Mouse (Mus musculus) kidney, adult 11 months (tissue): Measurements from ENCODE around the gene Notch1.

Source experiments
- DNase-seq: peaks from one replicate; pipeline ENCODE4 v3.0.0; 2022

Notch1 gene

DNA sequence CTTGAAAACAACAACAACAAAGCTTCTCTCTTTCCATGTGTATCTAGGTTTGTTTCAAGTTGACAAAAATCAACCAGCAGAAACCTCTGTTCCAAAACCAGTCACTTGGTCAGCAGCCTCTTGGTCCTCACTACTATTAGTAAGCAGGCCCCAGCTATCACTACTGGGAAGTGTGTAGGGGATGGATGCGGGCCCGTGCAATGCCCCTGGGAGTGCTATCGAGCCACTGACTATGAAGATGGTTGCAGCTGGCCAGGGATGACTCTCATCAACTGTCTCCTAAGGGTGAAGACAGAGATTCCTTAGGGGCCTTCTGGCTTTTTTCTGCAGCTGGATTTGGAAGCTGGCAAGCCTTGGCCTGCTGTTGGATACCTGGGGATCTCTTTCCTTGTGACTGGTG is 13.4 kb upstream of the Notch1 start:
- DNase-seq: no peak

DNA sequence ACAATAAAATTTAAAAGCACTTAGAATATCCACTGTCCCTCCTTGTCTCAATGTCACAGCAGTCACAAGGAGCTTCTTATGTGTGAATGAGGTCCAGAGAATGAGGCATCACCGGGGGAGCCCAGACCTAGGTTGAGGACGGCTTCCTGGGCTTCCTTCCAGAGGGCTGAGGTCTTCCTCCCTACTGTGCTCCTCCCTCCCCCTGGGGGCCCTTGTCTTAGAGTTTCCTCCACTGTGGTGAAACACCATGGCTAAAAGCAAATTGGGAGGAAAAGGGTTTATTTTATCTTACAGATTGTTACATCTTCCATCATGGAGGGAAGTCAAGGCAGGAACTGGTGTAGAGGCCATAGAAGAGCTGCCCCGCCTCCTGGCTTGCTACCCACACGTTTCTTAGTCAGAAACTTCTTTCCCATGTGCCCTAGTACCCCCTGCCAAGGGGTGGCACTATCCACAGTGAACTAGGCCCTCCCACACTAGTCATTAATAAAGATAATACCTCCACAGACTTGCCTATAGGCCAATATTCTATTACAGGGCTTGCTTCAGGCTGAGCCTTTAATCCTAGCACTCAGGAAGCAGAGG is 12.8 kb upstream of the Notch1 start:
- DNase-seq: no peak

DNA sequence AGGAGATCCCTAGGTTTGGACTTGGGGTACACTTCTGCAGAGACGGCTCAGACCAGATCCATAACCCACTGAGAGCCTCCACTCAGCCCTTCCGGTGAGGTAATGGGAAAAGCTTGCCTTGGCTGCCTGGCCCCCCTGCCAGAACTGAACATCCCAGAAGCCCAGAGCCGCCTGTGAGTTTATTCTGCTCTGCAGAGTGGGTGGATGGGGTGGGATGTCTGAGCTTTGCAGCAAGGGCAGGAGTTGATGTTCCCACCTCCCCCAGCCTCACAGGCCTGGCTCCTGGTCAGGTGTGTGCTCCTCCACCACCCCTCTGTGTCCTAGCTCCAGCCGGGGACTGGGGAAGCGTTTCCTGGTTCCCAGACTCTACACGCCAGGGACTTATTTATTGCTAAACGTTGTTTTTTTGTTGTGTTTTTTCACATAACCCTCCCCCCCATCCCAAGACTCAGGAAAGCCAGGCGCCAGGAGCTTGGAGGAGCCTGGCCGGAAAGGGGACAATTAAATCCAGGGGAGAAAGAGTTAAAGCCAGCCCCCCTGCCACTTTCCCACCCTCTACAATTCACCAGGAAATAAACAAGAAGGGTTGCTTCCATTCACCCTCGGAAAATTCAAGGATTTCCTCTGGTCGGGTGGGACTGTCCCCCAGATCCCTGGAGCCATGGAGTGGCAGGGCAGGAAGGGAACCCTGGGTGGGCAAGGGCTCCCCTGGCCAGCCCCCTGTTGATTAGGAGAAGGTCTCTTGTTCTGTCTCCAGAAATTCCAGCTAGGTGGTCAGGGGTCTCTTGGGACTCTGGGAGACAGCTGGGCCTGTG is 10.2 kb upstream of the Notch1 start:
- no peak for DNase-seq

DNA sequence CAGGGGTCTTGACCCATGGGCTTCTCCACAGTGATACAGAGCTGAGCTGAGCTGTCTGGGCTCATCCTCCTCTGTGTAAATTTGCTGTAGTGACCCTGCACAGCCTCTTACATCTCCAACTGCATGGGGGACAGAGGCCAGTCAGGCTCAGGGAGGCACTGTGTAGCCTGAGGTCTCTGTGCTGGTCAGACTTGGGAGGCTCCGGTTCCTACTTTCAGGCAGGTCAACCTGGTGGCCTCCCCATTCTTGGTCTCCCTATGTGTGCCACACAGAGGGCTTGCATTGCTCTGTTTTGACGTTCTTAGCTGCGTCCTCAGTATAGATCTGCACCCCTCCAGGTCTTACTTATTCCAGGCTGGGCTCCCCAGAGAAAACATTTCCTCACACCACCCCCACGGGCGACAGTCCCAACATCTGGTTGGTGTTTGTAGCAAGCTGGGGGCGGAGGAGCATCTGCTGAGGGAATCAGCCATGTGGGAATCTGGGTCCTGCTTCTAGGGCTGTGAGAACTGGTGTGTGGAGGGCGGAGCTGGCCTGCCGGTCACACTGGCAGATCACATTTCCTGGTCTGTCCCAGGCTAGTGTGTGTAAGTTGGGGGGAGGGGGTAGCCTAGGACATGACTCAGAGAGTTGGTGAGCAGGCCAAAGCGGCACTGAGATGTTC is 9.0 kb upstream of the Notch1 start:
- DNase-seq: peak; percentile 74

- no peak for DNase-seq
Measured at GRCm38 (mm10) chr2:26522327-26522726, 5.9 kb upstream of the Notch1 start.

DNA sequence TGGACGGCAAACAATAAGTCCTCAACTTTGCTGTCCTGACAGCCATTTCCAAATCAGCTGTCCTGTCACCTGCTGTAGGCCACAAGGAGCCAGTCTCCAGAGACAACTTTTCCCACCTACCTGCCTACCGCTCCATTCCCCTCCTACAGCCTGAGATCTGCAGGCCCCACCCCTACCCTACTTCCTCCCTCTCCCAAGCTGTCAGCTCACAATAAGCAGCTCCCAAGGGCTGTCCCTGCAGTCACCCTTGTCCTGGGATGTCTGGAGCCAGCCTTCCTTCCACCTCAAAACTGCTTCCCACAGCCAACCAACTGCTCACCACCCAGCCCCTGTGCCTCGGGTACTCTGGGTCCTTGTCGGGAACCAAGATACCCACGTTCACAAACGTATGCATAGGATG is 3.3 kb upstream of the Notch1 start:
- no peak for DNase-seq

DNA sequence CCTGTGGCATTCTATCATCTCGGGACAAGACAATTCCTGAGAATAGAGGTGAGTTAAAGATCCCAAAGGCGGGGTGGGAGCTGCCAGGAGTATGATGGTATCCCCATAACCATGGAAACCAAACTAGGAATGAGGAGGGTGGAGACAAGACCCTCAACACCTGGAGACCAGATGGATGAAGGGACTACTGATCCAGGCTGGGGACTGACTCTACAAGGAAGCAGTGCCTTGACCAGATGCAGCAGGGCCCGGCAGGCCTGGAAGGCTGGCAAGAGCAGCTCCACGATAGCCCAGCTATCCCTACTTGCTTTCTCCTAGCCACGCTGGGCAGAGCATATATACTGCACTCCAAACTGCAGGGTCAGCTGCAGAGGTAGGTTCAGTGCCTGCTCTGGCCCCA is 524 bp upstream of the Notch1 start:
- DNase-seq: no peak

DNA sequence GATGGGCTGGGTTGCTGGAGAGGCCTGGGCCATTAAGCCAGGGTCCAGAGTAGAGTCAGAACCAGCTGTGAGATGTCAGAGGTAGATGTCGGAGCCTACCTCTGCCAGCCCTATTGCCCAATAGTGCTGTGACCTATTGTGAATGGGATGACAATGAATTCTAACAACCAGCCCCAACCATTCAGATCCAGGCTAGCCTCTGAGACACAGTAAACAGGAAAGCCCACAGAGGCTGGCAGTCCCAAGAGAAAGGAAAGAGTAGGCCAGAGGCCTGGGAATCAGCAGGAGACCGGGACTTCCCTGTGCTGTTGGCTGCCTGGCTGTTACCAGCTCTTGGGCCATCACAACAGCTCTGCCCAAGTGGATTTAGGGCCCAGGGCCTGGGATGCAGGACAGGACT is 1.1 kb downstream of the Notch1 start:
- DNase-seq: no peak

- DNase-seq: no peak
Measured at GRCm38 (mm10) chr2:26513105-26513745, 3.2 kb downstream of the Notch1 start.

GRCm38 (mm10) chr2:26508661-26509060 is 7.8 kb downstream of the Notch1 start:
- no peak for DNase-seq

- DNase-seq: no peak
Measured at GRCm38 (mm10) chr2:26507961-26508391, 8.5 kb downstream of the Notch1 start.

DNA sequence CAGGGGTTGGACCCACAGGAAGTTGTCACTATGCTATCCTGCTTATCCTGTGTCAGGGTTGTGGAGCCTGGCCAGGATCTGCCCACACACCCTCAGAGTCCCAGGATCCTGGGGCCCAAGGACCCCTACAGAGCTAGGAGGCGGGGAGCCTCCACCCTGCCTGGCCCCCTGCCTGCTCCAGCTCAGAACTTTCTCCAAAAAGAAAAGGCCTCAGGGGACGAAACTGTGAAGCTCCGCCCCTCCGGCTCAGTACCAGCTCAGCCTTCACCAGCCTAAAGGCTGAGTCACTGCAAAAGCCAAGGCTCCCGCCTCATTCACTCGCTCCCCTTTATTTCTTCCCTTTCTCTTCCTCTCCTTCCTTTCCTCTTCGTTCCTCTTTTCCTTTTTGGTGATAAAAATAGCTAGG is 9.0 kb downstream of the Notch1 start:
- DNase-seq: peak; percentile 63

GRCm38 (mm10) chr2:26506746-26507280 is 9.7 kb downstream of the Notch1 start:
- DNase-seq: peak; percentile 18

DNA sequence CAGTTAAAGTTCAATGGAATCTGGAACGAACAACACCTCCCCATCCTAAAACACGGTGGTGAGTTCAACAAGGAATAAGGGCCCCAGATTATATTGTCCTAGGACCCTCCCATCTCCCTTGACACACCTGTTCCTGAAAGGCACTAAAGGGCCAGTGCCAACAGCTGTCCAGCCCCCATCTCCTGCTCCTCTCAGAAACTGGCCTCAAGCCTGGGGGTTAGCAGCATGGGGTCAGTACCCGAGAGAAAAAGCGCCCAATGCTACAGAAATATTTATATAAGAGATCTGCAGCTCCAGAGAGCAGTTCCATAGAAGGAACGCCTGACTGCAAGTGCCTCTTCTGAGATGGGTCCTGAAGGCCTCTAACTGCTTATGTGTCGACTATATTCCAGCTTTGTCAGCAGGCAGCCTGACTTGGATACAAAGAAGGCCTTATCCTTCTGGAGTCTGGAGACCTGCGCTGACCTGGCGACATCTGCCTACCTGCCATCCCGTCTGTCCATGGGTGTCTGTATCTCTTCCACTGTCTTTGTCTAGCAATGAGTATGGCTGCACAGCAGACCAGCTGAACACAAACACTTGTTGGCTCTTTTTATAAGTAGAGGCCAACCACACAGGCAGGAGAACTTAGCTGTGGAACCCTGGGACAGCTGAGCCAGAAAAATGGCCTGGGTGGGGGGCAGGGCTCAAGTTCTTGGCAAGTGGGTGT is 11.5 kb downstream of the Notch1 start:
- DNase-seq: peak; percentile 13

DNA sequence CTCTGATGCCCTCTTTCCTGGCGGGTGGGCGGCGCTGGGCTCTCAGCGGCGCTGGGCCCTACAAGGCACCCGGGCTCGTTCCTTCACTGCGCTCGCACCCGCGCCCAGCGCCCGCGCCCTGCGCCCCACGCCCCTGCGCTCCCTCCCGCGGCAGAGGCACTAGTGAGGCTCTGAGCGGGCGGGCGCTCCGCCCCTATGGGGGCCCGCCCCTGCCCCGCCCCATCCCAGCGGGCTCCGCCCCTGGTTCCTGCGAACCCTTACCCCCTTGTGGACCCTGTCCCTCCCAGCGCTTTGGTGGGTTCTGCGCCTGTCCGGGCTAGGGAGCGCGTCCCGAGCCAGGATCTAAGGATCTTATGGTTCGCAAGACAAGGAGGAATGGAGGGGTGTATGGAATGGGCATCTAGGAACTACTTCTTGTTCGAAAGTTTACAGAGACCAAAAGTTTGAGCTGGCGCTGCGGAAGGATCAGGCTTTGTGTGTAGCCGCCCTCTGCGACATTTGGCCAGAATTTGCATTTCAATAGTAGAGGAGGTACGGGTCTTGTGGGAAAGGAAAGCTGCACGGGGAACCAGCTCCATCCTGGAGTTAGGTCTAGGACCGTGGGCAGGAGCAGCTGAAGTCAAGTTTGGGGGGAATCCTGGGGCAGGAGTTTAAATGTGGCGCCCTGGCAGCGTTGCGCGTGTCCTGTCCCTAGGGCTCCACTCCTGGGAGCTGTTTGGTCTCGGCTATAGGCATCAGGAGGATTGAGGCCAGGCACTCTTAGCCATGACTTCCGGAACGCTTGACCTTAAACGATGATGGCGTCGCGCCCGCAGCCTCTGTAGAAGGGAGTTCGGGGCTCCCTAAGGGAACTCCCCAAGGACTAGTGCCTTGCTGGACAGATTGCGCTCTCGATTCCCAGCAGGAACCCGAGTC is 12.5 kb downstream of the Notch1 start:
- DNase-seq: peak; percentile 79

GRCm38 (mm10) chr2:26502863-26503631 is 13.4 kb downstream of the Notch1 start:
- DNase-seq: no peak

DNA sequence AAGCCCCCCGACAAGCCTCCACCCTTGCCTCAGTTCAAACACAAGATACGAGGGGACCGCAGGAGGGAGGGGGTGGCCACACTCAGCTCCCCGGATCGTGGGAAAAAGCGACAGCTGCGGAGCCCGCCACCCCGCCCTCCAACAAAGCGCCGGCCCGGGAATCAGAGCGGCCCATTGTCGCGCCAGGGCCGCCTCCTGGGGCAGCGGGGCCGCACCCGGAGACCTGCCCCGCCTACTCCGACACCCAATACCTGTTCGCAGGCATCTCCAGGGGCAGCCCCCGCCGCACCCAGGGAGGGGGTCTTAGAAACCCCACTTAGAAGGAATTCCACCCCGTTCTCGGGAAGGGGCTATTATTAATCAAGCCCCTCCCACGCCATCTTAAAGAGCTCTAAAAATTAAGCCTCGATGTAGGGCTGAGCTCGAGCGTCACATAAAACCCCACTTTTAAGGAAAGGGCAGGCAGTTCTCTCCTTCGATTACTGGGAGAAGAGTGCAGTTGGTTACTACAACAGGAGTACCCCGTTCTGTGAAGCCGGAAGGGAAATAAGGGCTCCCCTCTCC is 14.1 kb downstream of the Notch1 start:
- peak; percentile 54 for DNase-seq

GRCm38 (mm10) chr2:26501651-26502141 is 14.8 kb downstream of the Notch1 start:
- DNase-seq: peak; percentile 35

GRCm38 (mm10) chr2:26500599-26501370 is 15.7 kb downstream of the Notch1 start:
- peak; percentile 78 for DNase-seq
